Mouse (Mus musculus) liver, embryonic 12.5 days (tissue): ENCODE results near the gene Smc3. TPM values are rescaled to one million over a fixed set of nuclear protein-coding genes. Genes with fewer than 3 reads are reported as not detected.
"Not testable (repeated sequence)": the region's sequence is repeated elsewhere in the genome, so short reads cannot be mapped to it uniquely, and the experiment has no call there.

ENCODE experiments used
- ATAC-seq: fragments of 200-750 bp; cut with Nextera tagmentation; 2 replicates; pipeline ENCODE4 v1.8.0; 2017; ENCODE audit warnings: moderate number of reproducible peaks, mild to moderate bottlenecking, moderate library complexity
- H3K27ac ChIP-seq: fragments of 300-500 bp; sonication (generic); 2 replicates; pipeline ENCODE4 v1.5.1; 2016; ENCODE audit warnings: mild to moderate bottlenecking
- H3K27me3 ChIP-seq: fragments of 300-500 bp; sonication (generic); replicated peaks from 2 replicates; pipeline ENCODE4 v1.6.1; 2016; ENCODE audit warnings: mild to moderate bottlenecking, moderate library complexity
- H3K36me3 ChIP-seq: fragments of 300-500 bp; sonication (generic); 2 replicates; pipeline ENCODE4 v1.6.1; 2016; ENCODE audit warnings: mild to moderate bottlenecking, moderate library complexity
- H3K4me1 ChIP-seq: fragments of 300-500 bp; sonication (generic); 2 replicates; pipeline ENCODE4 v1.6.1; 2016
- H3K4me2 ChIP-seq: fragments of 300-500 bp; sonication (generic); 2 replicates; pipeline ENCODE4 v1.6.1; 2016; ENCODE audit warnings: mild to moderate bottlenecking, moderate library complexity
- H3K4me3 ChIP-seq: fragments of 300-500 bp; sonication (generic); 2 replicates; pipeline ENCODE4 v1.5.1; 2016; ENCODE audit warnings: mild to moderate bottlenecking, moderate library complexity
- H3K9ac ChIP-seq: fragments of 300-500 bp; sonication (generic); 2 replicates; pipeline ENCODE4 v1.6.1; 2016; ENCODE audit warnings: mild to moderate bottlenecking, moderate library complexity
- H3K9me3 ChIP-seq: fragments of 300-500 bp; sonication (generic); replicated peaks from 2 replicates; pipeline ENCODE4 v1.6.1; 2016; ENCODE audit warnings: mild to moderate bottlenecking, moderate library complexity
- WGBS: fragments of 180-500 bp; shearing (Covaris S2); methylation state at CpG from one replicate; pipeline ENCODE4 v1.1.7; 2016; ENCODE audit not compliant: insufficient replicate concordance; 5-methylcytosine and 5-hydroxymethylcytosine counted together
- polyA plus RNA-seq: library from polyadenylated mRNA; unstranded; fragments of >200 nt; fragmentation: Nextera tagmentation; extraction: Ambion mirVana; gene quantifications from 2 replicates; pipeline ENCODE4 v1.2.1, GENCODE M21; 2016

Smc3 gene
- polyA plus RNA-seq, 1 experiment from 2014 or later = 52.9 TPM

DNA sequence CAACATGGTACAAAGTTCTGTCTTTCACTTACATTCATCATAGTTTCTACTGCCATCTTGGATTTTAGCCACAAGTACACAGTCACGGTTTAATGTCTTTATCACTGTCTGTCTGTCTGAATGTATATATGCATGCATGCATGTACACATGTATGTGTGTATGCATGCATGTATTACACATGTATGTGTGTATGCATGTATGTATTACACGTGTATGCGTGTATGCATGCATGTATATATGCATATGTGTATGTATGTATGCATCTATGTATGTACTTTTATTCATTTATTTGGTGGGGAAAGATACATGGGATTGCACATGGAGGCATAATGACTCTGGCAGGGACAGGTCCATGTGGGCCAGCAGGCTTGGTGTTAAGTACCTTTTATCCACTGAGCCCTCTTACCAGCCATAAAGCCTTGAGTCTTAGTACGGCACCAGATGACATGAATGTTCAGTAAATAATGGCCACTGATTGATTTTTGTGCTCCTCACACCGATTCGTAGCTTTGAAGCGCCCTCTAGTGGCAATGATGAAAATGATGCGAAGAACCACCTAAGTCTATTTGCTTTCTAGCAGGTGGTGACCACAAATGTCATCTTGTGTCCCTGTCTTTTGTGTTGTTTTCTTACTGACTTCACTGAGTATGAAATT, 21.5 kb upstream of the Smc3 start:
- no peak overlapping the region for H3K4me3 ChIP-seq
- H3K4me2 ChIP-seq = no peak overlapping the region
- no peaks in the 10 kb centered on the region for H3K36me3 ChIP-seq
- H3K9me3 ChIP-seq = peaks cover under 1% of the 10 kb centered on the region
- WGBS = 10% methylated on average over 8 of the region's 8 CpGs
- ATAC-seq = no peak
- H3K27me3 ChIP-seq = no peaks in the 10 kb centered on the region
- H3K4me1 ChIP-seq = no peaks in the 10 kb centered on the region
- no peak overlapping the region for H3K9ac ChIP-seq
- no peak overlapping the region for H3K27ac ChIP-seq

DNA sequence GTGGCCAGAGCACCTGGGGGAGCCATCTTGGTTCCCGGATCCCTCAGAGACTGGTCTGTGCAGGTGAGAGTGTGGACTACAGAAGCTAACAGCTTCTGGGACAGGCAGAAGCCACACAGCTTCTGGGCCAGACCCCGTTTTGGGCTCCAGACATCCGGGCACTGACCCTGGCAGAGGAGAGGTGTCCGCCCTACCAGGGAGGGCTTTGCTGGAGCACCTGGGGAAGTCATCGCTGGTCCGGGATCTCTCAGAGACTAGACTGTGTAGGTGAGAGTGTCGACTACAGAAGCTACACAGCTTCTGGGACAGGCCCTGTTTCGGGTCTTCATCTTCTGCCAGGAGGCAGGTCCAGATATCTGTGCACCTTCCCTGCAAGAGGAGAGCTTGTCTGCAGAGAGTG, 19.9 kb upstream of the Smc3 start:
- H3K27me3 ChIP-seq, H3K4me2 ChIP-seq, H3K4me3 ChIP-seq, H3K9ac ChIP-seq, H3K27ac ChIP-seq, ATAC-seq, H3K4me1 ChIP-seq, H3K36me3 ChIP-seq: not testable (repeated sequence)
- WGBS = 71% methylated on average over 8 of the region's 8 CpGs
- peaks cover 16% of the 10 kb centered on the region for H3K9me3 ChIP-seq

DNA sequence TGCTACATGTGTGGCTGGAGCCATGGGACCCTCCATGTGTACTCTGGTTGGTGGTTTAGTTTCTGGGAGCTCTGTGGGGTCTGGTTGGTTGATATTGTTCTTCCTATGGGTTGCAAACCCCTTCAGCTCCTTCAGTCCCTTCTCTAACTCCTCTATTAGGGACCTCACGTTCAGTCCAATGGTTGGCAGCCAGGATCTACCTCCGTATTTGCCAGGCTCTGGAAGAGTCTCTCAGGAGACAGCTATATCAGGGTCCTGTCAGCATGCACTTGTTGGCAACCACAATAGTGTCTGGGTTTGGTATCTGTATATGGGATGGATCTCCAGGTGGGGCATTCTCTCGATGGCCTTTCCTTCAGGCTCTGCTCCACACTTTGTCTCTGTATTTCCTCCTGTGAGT, 12.5 kb upstream of the Smc3 start:
- not testable (repeated sequence) for H3K4me3 ChIP-seq, ATAC-seq, H3K9ac ChIP-seq, H3K27me3 ChIP-seq, H3K36me3 ChIP-seq, H3K27ac ChIP-seq, H3K4me1 ChIP-seq, H3K4me2 ChIP-seq
- H3K9me3 ChIP-seq = peaks cover 22% of the 10 kb centered on the region
- WGBS = 70% methylated on average over 3 of the region's 3 CpGs

DNA sequence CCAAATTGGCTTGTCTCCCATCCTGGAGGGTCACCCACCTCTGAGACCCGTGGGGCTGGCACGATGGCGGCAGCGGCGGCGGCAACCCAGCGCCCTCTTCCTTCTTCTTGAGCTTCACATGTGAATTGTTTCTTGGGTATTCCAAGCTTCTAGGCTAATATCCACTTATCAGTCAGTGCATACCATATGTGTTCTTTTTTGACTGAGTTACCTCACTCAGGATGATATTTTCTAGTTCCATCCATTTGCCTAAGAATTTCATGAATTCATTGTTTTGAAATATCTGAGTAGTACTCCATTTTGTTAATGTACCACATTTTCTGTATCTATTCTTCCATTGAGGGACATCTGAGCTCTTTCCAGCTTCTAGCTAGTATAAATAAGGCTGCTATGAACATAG, 11.2 kb upstream of the Smc3 start, which contains the start of gene Nutf2-ps1:
Gene Nutf2-ps1 (minus strand): TSS at position 101 of the 400 bp plus-strand sequence.
- H3K9ac ChIP-seq, ATAC-seq, H3K4me2 ChIP-seq, H3K36me3 ChIP-seq, H3K27me3 ChIP-seq, H3K27ac ChIP-seq, H3K4me3 ChIP-seq, H3K4me1 ChIP-seq: not testable (repeated sequence)
- peaks cover 18% of the 10 kb centered on the region for H3K9me3 ChIP-seq
- WGBS = 91% methylated on average over 7 of the region's 7 CpGs

GRCm38 (mm10) chr19:53596723-53597474, 3.3 kb upstream of the Smc3 start:
- Histone ChIP-seq H3K27ac (no peak overlapping the region), H3K27me3 (no peaks in the 10 kb centered on the region), H3K9me3 (no peaks in the 10 kb centered on the region), H3K4me1 (peaks cover 10% of the 10 kb centered on the region), H3K9ac (no peak overlapping the region), H3K36me3 (no peaks in the 10 kb centered on the region), H3K4me3 (no peak overlapping the region), H3K4me2 (no peak overlapping the region)
- whole genome bisulfite sequencing = 70% methylated on average over 7 of the region's 7 CpGs
- no peak for ATAC-seq

GRCm38 (mm10) chr19:53600549-53601362, 558 bp downstream of the Smc3 start:
- H3K4me1 ChIP-seq = peaks cover 36% of the 10 kb centered on the region
- peaks cover 33% of the 10 kb centered on the region for H3K36me3 ChIP-seq
- H3K4me2 ChIP-seq = peak overlapping the region; percentile 75
- H3K27ac ChIP-seq = peak overlapping the region; percentile 97
- H3K27me3 ChIP-seq = no peaks in the 10 kb centered on the region
- under 1% methylated on average over 63 of the region's 82 CpGs for WGBS
- peak overlapping the region; percentile 98 for H3K9ac ChIP-seq
- H3K9me3 ChIP-seq = no peaks in the 10 kb centered on the region
- peak; percentile 75 for ATAC-seq
- peak overlapping the region; percentile 98 for H3K4me3 ChIP-seq

DNA sequence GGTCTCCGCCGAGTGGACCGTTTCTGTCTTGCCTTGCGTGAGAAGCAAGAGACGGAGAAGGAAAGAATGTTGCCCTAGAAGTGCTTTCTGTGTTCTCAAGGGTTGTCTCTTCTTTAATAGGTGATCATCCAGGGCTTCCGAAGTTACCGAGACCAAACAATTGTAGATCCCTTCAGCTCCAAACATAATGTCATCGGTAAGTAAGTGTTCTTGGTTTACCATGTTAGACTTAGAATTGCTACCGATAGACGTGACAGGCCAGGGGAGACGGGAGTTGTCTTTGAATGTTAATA, 1.1 kb downstream of the Smc3 start:
- Histone ChIP-seq H3K9ac (peak overlapping the region; percentile 98), H3K9me3 (no peaks in the 10 kb centered on the region), H3K27ac (peak overlapping the region; percentile 97), H3K36me3 (peaks cover 38% of the 10 kb centered on the region), H3K27me3 (no peaks in the 10 kb centered on the region), H3K4me2 (peak overlapping the region; percentile 75), H3K4me1 (peaks cover 40% of the 10 kb centered on the region), H3K4me3 (peak overlapping the region; percentile 98)
- no peak for ATAC-seq
- WGBS = 8% methylated on average over 11 of the region's 11 CpGs

DNA sequence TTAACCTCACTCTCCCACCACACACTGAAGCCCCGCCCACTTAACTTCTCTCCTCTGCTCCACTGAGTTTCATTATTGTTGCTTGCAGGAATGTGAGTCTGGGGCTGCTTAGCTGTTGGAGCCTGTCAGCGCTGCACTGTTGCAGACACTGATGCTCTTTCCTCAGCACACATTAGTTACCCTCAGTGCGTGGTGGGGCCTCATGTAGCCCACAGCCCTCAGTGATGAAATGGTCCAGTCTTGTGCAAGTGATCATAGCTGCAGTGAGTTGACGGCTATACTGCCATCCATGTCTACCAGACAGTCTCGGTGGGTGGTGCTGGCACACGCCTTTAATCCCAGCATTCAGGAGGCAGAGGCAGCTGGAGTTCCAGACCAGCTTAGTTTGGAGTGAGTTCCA, 8.7 kb downstream of the Smc3 start:
- Histone ChIP-seq H3K36me3 (peaks cover 79% of the 10 kb centered on the region), H3K4me2 (no peak overlapping the region)

GRCm38 (mm10) chr19:53621681-53622080, 21.5 kb downstream of the Smc3 start:
- Histone ChIP-seq H3K27me3 (no peaks in the 10 kb centered on the region), H3K9me3 (no peaks in the 10 kb centered on the region), H3K4me1 (no peaks in the 10 kb centered on the region), H3K4me3 (no peak overlapping the region), H3K36me3 (peaks cover 95% of the 10 kb centered on the region), H3K27ac (no peak overlapping the region), H3K9ac (no peak overlapping the region), H3K4me2 (no peak overlapping the region)
- 89% methylated on average over 13 of the region's 13 CpGs for WGBS
- no peak for ATAC-seq

More for the DNA sequence above, 8.7 kb downstream of the Smc3 start:
- no peak overlapping the region for H3K9ac ChIP-seq
- peaks cover 42% of the 10 kb centered on the region for H3K4me1 ChIP-seq
- 74% methylated on average over 6 of the region's 6 CpGs for WGBS
- no peaks in the 10 kb centered on the region for H3K27me3 ChIP-seq
- H3K4me3 ChIP-seq = no peak overlapping the region
- H3K9me3 ChIP-seq = no peaks in the 10 kb centered on the region
- peak overlapping the region; percentile 30; the same call in 1 of the 2 replicates for H3K27ac ChIP-seq
- ATAC-seq = no peak

GRCm38 (mm10) chr19:53638041-53638440, 37.8 kb downstream of the Smc3 start:
- no peak overlapping the region for H3K4me2 ChIP-seq
- H3K27me3 ChIP-seq = no peaks in the 10 kb centered on the region
- no peaks in the 10 kb centered on the region for H3K9me3 ChIP-seq
- no peak overlapping the region for H3K4me3 ChIP-seq
- H3K9ac ChIP-seq = no peak overlapping the region
- WGBS = 91% methylated on average over 2 of the region's 2 CpGs
- H3K36me3 ChIP-seq = peaks cover 93% of the 10 kb centered on the region
- no peak for ATAC-seq
- no peak overlapping the region for H3K27ac ChIP-seq
- H3K4me1 ChIP-seq = no peaks in the 10 kb centered on the region

DNA sequence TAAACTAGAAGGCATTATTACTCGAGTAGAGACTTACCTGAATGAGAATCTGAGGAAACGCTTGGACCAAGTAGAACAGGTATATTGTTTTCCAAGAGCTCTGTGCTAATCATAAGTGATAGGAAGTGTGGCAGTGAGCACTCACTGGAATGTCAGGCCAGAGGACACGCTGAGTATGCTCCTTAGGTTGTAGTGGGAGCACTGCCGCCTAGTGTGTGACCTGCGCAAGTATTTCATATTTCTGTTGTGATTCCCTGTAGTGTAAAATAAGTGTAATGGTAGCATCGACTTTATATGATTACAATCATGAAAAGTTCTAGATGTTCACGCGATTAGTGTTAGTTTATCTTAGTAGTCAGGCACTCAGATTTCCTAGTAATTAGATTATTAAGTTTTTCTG, 38.5 kb downstream of the Smc3 start:
- 87% methylated on average over 8 of the region's 8 CpGs for WGBS
- Histone ChIP-seq H3K27me3 (no peaks in the 10 kb centered on the region), H3K4me3 (no peak overlapping the region), H3K27ac (no peak overlapping the region), H3K4me1 (no peaks in the 10 kb centered on the region), H3K36me3 (peaks cover 93% of the 10 kb centered on the region), H3K4me2 (no peak overlapping the region), H3K9ac (no peak overlapping the region), H3K9me3 (no peaks in the 10 kb centered on the region)
- no peak for ATAC-seq

DNA sequence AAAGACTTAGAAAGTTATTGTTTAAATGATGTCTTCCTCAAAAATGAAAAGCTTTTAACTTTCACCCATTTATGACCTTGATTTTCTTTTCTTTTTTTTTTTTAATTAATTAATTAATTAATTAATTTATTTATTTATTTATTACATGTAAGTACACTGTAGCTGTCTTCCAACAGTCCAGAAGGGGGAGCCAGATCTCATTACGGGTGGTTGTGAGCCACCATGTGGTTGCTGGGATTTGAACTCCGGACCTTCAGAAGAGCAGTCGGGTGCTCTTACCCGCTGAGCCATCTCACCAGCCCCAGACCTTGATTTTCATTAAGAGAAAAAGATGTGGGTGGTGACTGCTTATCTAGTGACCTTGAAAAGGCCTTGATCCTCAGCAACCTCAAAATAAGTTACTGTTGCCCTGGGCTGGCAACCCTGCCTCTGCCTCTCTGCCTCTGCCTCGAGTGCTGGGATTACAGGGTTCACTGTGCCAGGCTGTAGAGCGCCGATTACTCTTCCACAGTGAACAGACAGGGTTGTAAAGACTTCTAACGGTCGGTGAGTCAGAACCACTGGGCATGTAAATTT, 43.9 kb downstream of the Smc3 start:
- no peak overlapping the region for H3K4me3 ChIP-seq
- no peaks in the 10 kb centered on the region for H3K9me3 ChIP-seq
- H3K27me3 ChIP-seq = no peaks in the 10 kb centered on the region
- ATAC-seq = no peak
- no peak overlapping the region for H3K4me2 ChIP-seq
- 90% methylated on average over 9 of the region's 9 CpGs for WGBS
- H3K27ac ChIP-seq = no peak overlapping the region
- H3K9ac ChIP-seq = no peak overlapping the region
- H3K36me3 ChIP-seq = peaks cover 91% of the 10 kb centered on the region
- no peaks in the 10 kb centered on the region for H3K4me1 ChIP-seq
